Mouse (Mus musculus): ENCODE data around the gene Cdr2l.

- TF ChIP-seq ZNF384 (IDR thresholded peaks at IDR 0.05; ENCODE audit: low read depth, low read length) (no peak), CHD2 (IDR thresholded peaks at IDR 0.05; ENCODE audit: low read depth, low read length) (no peak), HCFC1 (IDR thresholded peaks at IDR 0.05; ENCODE audit: borderline replicate concordance, insufficient read depth, low read length) (no peak), MAFK (IDR thresholded peaks at IDR 0.05; ENCODE audit: insufficient read depth, low read depth, low read length) (no peak), ZC3H11A (IDR thresholded peaks at IDR 0.05; ENCODE audit: borderline replicate concordance, low read depth, low read length) (no peak)
Observed at GRCm38 (mm10) chr11:115371354-115371753, 10.4 kb upstream of the Cdr2l start.
